Mouse (Mus musculus) intestine, postnatal 0 days (tissue): ENCODE measurements at regions not wholly inside any gene's neighbourhood (a gene's known extent, or its start where the extent isn't known, plus 50 kb on each side); places are given as distances from the start of the nearest gene placed in this dataset.

Source experiments
- ATAC-seq: fragments of 200-750 bp; cut with Nextera tagmentation; 2 replicates; pipeline ENCODE4 v1.8.0; 2017; ENCODE audit warnings: mild to moderate bottlenecking, moderate TSS enrichment, moderate library complexity
- H3K27ac ChIP-seq: fragments of 300-500 bp; sonication (generic); 2 replicates; pipeline ENCODE4 v1.5.1; 2014; ENCODE audit warnings: mild to moderate bottlenecking, low read depth, low read length, moderate library complexity
- H3K27me3 ChIP-seq: fragments of 300-500 bp; sonication (generic); replicated peaks from 2 replicates; pipeline ENCODE4 v1.6.1; 2014; ENCODE audit warnings: low read length, mixed read lengths; ENCODE audit not compliant: control insufficient read depth, insufficient read depth
- H3K36me3 ChIP-seq: fragments of 300-500 bp; sonication (generic); 2 replicates; pipeline ENCODE4 v1.6.1; 2014; ENCODE audit warnings: mild to moderate bottlenecking, moderate library complexity; ENCODE audit not compliant: control insufficient read depth, insufficient read depth
- H3K4me1 ChIP-seq: fragments of 300-500 bp; sonication (generic); replicated peaks from 2 replicates; pipeline ENCODE4 v1.6.1; 2014; ENCODE audit warnings: antibody characterized with exemption, low read length, mixed read lengths; ENCODE audit not compliant: control insufficient read depth, insufficient read depth
- H3K4me2 ChIP-seq: fragments of 300-500 bp; sonication (generic); replicated peaks from 2 replicates; pipeline ENCODE4 v1.6.1; 2014; ENCODE audit warnings: low read depth, mild to moderate bottlenecking, moderate library complexity
- H3K4me3 ChIP-seq: fragments of 300-500 bp; sonication (generic); 2 replicates; pipeline ENCODE4 v1.5.1; 2014; ENCODE audit warnings: low read depth, low read length
- H3K9ac ChIP-seq: fragments of 300-500 bp; sonication (generic); 2 replicates; pipeline ENCODE4 v1.6.1; 2014; ENCODE audit warnings: mild to moderate bottlenecking, low read depth, low read length
- H3K9me3 ChIP-seq: fragments of 300-500 bp; sonication (generic); 2 replicates; pipeline ENCODE4 v1.6.1; 2016; ENCODE audit warnings: mixed run types; ENCODE audit not compliant: control insufficient read depth
- CTCF ChIP-seq: sonication (generic); IDR thresholded peaks from 2 replicates; pipeline ENCODE4 v1.5.1; 2016; ENCODE audit warnings: low read depth, mild to moderate bottlenecking, control low read depth, antibody characterized with exemption, moderate library complexity
- WGBS: fragments of 180-500 bp; shearing (Covaris S2); extraction: QIAGEN DNeasy Blood & Tissue Kit; methylation state at CpG from one replicate; pipeline ENCODE4 v1.1.7; 2014; 5-methylcytosine and 5-hydroxymethylcytosine counted together

DNA sequence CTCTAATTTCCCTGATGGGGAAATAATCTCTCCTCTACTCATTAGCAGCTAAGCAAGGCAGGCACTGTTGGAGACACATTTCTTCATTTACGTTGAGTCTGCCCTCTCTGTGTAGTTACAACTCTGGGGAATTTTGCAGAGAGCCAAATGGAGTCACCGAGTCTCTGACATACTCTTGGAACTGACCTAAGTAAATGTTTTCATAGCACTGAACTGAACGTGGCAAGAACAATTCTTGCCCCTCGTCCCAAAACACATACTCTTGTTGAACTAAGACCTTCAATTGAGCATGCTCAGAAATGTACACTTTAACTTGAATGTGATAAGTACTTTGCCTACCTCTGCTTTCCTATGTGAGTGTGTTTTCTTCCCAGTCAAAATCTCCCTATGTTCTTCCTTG lies 114.5 kb downstream of the Dusp6 start:
- H3K9ac ChIP-seq = no peak overlapping the region
- H3K27ac ChIP-seq = no peak overlapping the region
- 0 out of 2 replicates have a peak, but pooled peaks cover 2% of the 10 kb centered on the region for H3K4me1 ChIP-seq
- H3K27me3 ChIP-seq = no peaks in the 10 kb centered on the region
- H3K9me3 ChIP-seq = no peaks in the 10 kb centered on the region
- H3K4me3 ChIP-seq = no peak overlapping the region
- WGBS = 69% methylated on average over 4 of the region's 4 CpGs
- no peak for TF ChIP-seq CTCF
- ATAC-seq = no peak
- H3K36me3 ChIP-seq = no peaks in the 10 kb centered on the region
- H3K4me2 ChIP-seq = no peak overlapping the region

GRCm38 (mm10) chr10:99379156-99379555 lies 116.1 kb downstream of the Dusp6 start:
- Histone ChIP-seq H3K36me3 (no peaks in the 10 kb centered on the region), H3K27ac (no peak overlapping the region), H3K4me1 (0 out of 2 replicates have a peak, but pooled peaks cover 2% of the 10 kb centered on the region), H3K9me3 (no peaks in the 10 kb centered on the region), H3K27me3 (no peaks in the 10 kb centered on the region), H3K4me3 (no peak overlapping the region), H3K4me2 (no peak overlapping the region), H3K9ac (no peak overlapping the region)
- WGBS = 24% methylated on average over 1 of the region's 1 CpGs
- no peak for ATAC-seq
- no peak for TF ChIP-seq CTCF

- H3K4me3 ChIP-seq = no peak overlapping the region
- no peak for TF ChIP-seq CTCF
- 74% methylated on average over 4 of the region's 4 CpGs for WGBS
- no peaks in the 10 kb centered on the region for H3K36me3 ChIP-seq
- H3K9ac ChIP-seq = no peak overlapping the region
- ATAC-seq = no peak
- no peak overlapping the region for H3K4me2 ChIP-seq
- no peaks in the 10 kb centered on the region for H3K27me3 ChIP-seq
- H3K9me3 ChIP-seq = no peaks in the 10 kb centered on the region
- H3K4me1 ChIP-seq = 0 out of 2 replicates have a peak, but pooled peaks cover 2% of the 10 kb centered on the region
- no peak overlapping the region for H3K27ac ChIP-seq
These were observed 117.1 kb downstream of the Dusp6 start for GRCm38 (mm10) chr10:99380170-99380569.

DNA sequence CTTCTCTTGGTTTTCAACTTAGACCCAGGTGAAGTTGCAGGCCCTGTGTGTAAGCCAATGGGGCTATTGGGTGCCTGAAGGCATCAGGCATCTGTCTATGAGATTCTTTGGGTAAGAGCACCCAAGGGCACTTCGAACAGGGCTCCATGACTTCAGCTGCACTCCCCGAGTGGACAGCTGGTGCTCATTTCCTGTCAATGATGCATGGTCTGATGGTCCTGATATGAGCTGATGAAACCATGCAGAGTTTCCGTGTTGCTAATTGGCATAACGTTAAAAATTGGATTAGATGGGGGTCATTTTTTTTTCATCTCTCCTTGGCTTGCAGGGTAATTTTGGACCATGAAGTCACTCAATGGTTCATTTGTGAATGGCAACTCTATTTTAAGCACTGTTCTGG lies 120.0 kb downstream of the Dusp6 start:
- H3K4me1 ChIP-seq = 0 out of 2 replicates have a peak, but pooled peaks cover 2% of the 10 kb centered on the region
- no peaks in the 10 kb centered on the region for H3K36me3 ChIP-seq
- 72% methylated on average over 4 of the region's 4 CpGs for WGBS
- no peak overlapping the region for H3K4me2 ChIP-seq
- no peaks in the 10 kb centered on the region for H3K27me3 ChIP-seq
- no peak overlapping the region for H3K4me3 ChIP-seq
- H3K27ac ChIP-seq = no peak overlapping the region
- no peak for TF ChIP-seq CTCF
- H3K9me3 ChIP-seq = no peaks in the 10 kb centered on the region
- ATAC-seq = no peak
- H3K9ac ChIP-seq = no peak overlapping the region

DNA sequence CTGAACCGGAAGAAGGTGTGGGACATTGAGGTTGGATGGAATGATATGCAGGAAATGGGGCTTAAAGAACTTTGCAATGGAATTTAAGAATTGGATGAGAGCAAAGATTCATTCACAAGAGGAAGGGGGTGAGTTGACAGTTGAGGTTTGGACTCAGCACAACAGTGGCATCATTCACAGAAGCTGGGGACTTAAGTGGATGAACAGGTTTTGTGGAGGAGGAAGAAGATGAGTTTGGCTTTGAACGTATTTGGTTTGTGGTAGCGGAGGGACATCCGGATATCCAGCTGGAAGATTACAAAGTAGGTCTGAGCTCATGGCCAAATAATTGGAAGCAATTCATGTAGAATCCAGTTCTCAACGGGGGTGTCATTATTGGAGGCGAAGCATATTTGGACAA lies 121.3 kb downstream of the Dusp6 start:
- no peak overlapping the region for H3K9ac ChIP-seq
- H3K27me3 ChIP-seq = no peaks in the 10 kb centered on the region
- WGBS = 77% methylated on average over 6 of the region's 6 CpGs
- no peak overlapping the region for H3K27ac ChIP-seq
- no peaks in the 10 kb centered on the region for H3K9me3 ChIP-seq
- no peaks in the 10 kb centered on the region for H3K36me3 ChIP-seq
- TF ChIP-seq CTCF = no peak
- H3K4me3 ChIP-seq = no peak overlapping the region
- no peak for ATAC-seq
- no peak overlapping the region for H3K4me2 ChIP-seq
- H3K4me1 ChIP-seq = no peaks in the 10 kb centered on the region

- H3K9ac ChIP-seq = no peak overlapping the region
- H3K4me3 ChIP-seq = no peak overlapping the region
- H3K4me2 ChIP-seq = no peak overlapping the region
- H3K27ac ChIP-seq = no peak overlapping the region
- H3K36me3 ChIP-seq = no peaks in the 10 kb centered on the region
- no peak for ATAC-seq
- H3K4me1 ChIP-seq = no peaks in the 10 kb centered on the region
- no peaks in the 10 kb centered on the region for H3K27me3 ChIP-seq
- H3K9me3 ChIP-seq = no peaks in the 10 kb centered on the region
- 59% methylated on average over 4 of the region's 4 CpGs for WGBS
- no peak for TF ChIP-seq CTCF
These were observed 121.8 kb downstream of the Dusp6 start for GRCm38 (mm10) chr10:99384851-99385250.

DNA sequence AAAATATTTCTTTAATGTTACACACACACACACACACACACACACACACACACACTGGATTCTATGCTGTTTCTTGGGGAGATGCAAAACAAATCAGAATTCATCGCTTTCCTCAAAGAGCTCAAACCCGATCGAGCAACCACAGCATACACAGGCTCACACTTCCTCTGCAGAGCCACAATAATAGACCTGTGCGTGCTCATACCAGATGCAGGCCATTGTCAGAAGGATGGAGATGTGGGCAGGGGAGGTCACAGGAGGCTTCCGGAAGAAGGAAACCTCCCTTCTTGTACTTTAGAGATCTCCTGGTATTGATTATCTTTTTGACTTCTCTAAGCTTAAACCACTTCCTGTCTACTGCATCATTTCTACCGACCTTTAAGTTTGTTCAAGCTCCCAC lies 122.8 kb downstream of the Dusp6 start:
- Histone ChIP-seq H3K9ac (no peak overlapping the region), H3K27ac (no peak overlapping the region), H3K4me1 (no peaks in the 10 kb centered on the region), H3K4me2 (no peak overlapping the region), H3K36me3 (no peaks in the 10 kb centered on the region), H3K27me3 (no peaks in the 10 kb centered on the region), H3K4me3 (no peak overlapping the region), H3K9me3 (no peaks in the 10 kb centered on the region)
- no peak for TF ChIP-seq CTCF
- 82% methylated on average over 6 of the region's 6 CpGs for WGBS
- no peak for ATAC-seq
